Mouse (Mus musculus) right cerebral cortex, adult 2 months (tissue): ENCODE measurements around the gene Cib1.

ENCODE experiments used
- DNase-seq, 2 experiments: peaks; one replicate each; pipeline ENCODE4 v3.0.0; 2021 to 2022; ENCODE audit warnings: low spot score in 2 of 2

Cib1 gene

DNA sequence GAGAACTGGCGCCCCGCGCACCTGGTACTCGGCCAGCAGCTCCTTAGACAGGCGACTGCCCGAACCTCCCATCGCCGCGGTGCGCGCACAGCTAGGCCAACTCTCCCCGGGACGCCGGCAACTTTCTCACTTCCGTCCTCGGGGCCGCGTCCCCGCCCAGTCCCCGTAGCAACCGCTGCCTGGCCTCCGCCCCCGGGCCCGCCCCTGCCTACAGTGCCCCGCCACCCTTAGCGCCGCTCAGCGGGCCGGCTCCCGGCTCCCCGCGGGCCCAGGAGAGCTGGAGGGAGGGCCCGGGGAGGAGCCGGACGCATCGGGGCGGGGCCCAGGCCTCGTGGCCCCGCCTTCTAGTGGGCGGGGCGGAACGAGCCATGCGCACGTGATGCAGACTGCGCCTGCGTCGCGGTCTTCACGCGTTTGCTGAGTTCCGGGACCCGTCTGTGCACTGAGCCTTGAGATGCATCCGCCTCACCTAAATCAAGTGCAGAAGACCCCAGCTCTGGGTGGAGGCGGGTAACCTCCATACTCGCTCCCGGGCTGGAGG lies at the start of gene Cib1, which contains the start of gene Gdpgp1:
Gene Cib1 (minus strand): TSS at position 325 of the 541 bp plus-strand sequence.
Gene Gdpgp1 (plus strand): TSS at position 377 of the 541 bp plus-strand sequence.
- peak; percentile 90 to 94 for DNase-seq

DNA sequence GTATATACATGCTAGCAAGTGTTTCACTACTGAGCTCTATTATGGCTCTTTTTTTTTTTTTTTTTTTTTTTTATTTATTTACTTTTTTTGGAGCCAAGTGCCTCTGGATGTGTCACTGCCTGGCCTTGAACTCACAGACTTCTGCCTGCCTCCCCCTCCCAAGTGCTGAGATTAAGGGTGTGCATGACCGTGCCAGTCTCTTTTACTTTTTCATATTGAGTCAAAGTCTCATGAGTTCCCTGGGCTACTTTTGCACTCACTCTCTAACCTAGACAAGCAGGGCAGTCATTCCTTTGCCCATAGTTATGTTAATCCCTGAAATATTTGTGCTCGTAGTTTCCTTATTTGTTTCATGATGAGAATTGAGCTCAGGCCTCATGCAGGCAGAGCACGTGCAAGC lies 49.0 kb upstream of the Cib1 start:
- no peak for DNase-seq

DNA sequence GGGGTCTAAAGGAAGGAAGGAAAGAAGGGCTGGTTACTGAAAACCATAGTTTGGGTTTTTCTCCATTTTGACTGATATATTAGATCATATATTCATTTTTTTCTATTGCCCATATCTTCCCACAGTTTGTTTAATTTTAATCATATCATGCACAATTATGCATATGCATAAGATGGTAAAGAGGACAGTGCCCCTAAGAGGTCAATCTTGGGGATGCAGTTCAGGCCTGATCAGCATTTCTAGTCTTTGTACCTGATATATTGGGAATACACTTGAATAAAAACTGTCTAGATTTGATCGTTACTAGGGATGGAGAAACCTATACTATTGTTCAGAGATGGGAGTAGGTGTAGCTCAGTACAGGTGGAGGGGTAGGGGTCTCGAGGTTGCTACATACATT lies 48.4 kb upstream of the Cib1 start:
- no peak for DNase-seq

DNA sequence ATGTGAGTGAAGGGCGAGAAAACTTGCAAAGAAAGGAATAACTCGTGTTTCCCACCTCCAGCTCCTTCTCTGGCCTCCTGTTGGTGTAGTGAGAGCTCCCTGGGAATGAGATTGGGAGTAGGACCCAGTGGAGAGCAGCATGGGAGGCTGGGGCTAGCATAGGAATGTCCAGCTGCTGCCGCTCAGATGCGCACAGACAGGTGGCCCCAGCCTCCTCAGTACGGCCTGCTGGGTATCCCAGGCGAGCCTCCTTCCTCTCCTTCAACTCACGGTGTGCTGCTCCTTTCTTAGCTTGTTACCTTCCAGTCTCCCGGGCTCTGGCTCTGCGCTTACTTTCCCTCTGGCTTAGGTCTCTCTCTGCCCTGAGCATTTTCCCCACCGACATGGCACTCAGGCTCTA lies 47.4 kb upstream of the Cib1 start:
- DNase-seq: no peak

DNA sequence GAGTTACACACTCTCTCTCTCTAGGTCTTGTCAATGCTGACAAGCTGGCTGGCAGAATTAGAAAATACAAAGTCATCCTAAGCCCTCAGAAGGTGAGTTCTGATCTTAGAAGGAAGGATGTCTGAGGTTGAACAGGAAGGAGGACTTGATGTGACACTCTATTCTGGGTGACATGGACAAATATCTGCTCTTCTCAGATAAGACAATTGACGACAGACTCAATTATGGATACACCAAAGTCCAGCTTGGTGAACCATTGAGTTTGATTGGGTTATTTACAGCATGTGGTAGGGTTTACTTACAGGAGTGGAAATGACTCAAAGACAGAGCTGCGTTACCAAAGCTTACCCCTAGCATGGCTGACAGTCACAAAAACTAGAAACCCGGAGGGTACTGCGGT lies 43.8 kb upstream of the Cib1 start:
- DNase-seq: no peak

DNA sequence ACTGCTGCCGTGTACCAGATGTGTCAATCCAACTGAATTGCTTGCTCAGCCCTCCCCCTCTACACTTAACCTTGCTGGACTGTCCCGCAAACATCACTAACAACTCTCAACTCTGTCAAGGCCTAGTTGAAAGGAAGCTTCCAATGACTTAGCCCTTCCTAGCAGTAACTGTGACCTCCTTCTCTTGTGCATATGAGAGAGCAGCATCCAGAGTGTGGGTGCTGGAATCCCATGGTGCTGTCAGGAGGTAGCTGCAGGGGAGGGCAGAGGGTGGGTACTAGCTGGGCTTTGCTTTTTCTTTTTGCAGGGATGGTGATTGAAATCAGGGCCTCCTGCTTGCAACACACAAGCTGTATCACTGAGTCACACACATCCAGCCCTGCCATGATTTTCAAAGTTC lies 40.8 kb upstream of the Cib1 start:
- DNase-seq: no peak

DNA sequence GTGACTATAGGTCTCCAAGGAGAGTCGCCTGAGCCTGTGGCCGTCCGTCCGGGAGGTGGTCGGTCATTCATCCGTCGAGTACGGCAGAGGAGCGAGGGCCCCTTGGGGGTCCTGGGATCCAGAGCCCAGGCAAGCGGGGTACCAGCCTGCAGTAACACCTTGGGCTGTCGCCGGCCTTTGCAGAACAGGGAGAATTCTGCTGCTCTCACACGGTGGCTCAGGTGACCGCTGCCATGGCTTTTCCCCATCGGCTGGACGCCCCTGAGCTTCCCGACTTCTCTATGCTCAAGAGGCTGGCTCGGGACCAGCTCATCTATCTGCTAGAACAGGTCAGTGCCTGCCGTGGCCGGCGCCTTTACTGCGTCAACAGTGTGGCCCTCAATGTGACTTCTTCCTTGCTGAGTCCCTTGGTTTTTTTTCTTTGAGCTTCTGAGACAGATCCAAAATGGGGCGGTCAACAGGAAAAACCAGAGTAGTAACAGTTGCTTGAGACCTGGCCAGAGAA lies 37.2 kb upstream of the Cib1 start:
- no peak for DNase-seq

DNA sequence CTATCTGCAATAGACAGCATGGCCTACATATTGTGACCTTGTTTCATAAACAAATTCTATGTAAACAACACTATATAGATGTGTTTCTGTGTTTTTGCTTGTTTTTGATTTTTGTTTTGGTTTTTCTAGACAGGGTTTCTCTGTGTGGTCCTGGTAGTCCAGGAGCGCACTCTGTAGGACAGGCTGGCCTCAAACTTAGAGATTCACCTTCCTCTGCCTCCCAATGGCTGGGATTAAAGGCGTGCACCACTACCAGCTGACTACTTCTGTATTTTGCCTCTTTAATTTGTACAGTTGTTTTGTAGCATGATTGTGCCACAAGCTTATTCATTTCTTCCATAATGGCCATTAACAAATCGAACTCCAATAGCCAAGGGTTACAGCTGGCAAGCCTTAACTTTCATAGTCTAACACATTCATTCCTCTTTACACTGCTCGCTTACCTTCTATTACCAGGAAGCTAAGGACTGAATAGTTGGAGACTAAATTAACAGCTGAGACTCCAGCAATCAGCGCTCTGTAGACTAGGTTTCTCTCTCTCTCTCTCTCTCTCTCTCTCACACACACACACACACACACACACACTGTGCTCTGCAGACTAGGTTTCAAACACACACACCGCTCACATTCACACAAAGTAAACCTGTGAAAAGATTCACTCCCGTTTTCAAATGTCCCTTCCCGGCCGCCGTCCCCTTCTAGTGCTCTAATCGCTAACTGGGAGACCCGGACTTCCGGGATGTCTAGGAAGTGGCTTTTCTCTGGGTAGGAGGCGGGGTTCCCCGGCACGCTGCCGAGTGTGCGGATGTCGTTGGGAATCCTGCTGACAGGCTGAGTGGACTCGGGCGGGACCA lies 36.5 kb upstream of the Cib1 start, which contains the start of gene Vps33b:
Gene Vps33b (plus strand): TSS at position 753 of the 854 bp plus-strand sequence.
- DNase-seq: peak; percentile 98 to 99

DNA sequence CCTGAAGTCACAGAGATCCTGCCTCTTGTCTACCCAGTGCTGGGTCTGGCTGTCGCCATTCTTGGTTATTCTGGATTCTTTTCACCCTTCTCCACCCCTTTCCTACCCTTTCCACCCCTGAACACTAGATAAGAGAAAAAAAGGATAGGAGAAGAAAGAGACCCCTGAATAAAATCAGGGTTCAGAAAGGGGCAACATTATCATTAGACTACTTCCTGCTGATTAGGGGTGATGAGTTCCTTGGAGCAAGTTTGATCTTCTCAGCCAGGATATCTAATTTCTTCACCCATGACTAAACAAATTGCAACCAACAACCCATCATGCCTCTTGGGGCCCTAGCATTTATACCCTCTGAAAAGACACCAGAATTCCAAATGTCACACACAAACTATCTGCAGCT lies 35.2 kb upstream of the Cib1 start:
- no peak for DNase-seq

DNA sequence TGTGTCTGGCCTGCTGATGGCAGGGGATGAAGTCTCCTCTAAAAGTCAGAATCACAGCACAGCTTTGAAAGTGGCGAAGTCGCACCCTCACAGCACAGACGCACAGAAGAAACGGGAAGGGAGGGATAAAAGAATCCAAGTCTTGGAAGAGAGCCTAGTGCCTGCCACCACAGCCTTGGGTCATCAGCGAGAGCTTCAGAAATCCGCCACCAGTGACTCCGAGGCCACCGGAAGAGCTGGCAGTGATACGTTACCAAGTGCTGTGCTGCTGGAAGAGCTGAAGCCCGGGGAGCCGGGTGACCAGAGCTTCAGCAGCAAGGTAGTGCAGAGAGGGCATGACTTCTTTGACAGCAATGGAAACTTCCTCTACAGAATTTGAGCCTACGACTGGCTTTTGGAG lies 32.0 kb upstream of the Cib1 start:
- no peak for DNase-seq

DNA sequence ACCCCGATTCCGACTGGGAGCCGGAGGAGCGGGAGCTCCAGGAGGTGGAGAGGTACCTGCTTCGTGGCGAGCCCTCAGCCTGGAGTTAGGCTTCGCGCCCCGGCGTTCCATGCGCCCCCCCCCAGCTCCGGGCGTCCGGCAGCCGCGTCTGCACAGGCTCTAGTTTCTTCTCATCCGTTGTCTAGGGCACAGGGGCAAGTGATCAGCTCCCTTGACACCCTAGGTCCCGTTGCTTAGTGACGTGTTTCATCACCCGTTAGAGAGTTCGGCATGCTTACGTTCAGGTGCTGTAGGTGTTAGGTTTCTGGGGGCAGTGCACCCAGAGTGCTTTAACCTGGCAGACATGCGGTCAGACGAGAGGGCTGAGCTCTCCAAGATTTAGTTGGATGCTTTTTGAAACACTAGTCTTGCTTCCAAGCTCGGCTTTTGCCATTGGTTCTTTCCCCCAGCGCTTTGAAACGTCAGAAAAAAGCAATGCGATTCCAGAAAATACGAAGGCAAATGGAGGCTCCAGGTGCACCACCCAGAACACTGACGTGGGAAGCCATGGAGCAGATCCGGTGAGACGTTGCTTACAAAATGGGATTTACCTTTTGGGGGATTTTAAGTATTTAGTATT lies 28.9 kb upstream of the Cib1 start:
- DNase-seq: peak; percentile 21 to 28

DNA sequence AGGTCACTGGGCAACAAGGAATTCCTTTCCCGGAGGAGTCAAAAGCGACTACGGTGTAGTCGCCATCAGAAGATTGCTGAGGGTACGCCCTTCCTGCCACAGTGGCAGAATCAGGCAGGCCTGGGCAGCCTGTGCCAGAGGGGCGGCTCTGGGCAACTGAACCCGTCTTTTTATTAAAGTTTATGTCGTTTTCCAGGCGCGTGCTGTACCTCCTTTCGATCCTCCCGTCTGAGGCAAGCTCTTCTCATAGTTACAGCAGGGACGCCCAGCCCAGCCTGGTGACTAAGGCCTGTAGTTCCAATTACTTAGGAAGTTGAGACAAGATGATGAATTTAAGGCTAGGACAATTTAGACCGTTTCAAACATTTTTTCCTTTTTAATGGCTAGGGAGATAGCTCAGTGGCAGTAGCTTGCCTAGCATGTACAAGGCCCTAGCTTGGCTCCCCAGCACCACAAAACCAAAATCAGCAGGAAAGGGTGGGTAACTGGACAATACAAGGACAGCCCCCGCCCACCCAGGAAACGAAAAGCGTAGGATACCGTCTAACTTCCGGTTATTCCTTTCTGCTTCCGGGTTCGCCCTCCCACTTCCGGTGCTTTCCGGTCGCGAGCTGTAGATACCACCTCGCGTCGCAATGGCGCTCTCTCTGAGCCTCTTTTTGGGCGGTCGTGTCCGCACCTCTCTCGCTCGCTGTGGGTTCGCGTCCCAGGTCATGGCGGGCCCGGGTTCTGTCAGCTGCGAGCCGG lies 28.2 kb upstream of the Cib1 start, which contains the start of gene Ngrn:
Gene Ngrn (plus strand): TSS at position 591 of the 747 bp plus-strand sequence.
- DNase-seq: peak; percentile 86 to 91

DNA sequence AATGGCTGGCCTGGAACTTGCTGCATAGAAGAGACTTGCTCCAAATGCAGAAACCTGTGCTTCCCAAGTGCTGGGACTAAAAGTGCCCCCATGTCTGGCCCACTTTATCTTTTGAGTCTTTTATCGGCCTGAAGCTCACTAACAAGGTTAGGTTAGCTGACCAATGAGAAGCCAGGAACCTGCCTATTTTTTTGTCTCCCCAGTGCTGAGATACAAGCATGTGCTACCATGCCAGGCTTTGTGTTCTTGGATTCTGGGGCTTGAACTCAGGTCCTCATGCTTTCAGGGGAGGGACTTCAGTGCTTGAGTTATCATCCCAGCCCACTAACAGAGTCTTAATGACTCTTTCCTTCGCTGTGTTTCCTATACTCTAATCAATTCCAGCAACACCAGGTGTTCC lies 25.1 kb upstream of the Cib1 start:
- DNase-seq: no peak

DNA sequence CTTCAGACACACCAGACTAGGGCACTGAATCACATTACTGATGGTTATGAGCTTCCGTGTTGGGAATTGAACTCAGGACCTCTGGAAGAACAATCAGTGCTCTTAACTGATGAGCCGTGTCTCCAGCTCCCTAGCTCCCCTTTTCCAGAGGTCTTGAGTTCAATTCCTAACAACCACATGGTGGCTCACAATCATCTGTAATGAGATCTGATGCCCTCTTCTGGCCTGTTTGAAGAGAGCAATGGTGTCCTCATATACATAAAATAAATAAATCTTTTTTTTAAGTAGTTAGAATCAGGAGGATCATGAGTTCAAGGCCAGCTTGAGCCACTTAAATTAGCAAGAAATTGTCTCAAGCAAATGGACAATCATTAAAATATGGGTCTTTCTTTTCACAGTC lies 23.4 kb upstream of the Cib1 start:
- DNase-seq: no peak

DNA sequence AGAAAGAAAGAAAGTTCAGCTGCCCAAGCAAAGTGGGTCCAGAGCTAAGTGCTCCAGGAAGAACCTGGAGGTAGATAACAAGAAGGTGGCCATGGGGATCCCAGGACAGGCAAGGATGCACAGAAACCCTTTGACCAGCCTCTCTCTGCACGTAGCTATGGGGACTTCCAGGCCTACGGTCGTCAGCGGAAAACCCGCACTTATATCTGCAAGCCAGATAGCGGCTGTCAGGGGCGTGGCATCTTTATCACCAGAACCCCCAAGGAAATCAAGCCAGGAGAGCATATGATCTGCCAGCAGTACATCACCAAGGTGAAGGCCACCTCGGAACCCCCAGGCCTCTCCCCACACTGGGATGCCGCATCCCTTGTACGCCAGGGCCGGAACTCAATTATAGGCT lies 20.3 kb upstream of the Cib1 start:
- DNase-seq: no peak

DNA sequence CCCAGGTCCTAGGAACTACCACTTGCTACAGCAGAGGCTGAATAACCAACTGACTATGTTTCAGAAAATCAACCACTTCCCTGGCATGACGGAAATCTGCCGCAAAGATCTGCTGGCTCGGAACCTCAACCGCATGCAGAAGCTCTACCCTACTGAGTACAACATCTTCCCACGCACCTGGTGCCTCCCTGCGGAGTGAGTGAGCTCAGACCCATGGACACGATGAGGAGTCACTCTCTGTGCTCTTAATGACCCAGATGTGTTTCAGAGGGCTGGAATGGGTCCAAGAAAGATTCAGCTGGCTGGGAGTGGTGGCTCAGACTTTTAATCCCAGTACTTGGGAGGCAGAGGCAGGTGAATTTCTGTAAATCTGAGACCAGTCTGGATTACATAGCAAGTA lies 19.8 kb upstream of the Cib1 start:
- no peak for DNase-seq

DNA sequence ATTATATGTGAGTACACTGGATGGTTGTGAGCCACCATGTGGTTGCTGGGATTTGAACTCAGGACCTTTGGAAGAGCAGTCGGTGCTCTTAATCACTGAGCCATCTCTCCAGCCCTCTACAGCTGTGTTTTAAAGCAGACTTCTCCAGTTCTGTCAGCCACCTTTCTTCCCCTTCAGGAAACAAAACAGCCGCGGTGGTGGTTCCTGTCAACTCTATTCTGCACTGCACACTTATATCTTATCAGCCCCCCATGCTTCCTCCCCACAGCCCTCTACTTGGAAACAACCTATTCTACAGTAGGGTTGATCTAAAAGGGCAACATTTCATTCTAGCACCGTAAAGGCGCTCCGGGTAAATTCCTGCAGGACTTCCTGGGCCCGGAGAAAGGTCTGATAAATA lies 14.2 kb upstream of the Cib1 start:
- no peak for DNase-seq

DNA sequence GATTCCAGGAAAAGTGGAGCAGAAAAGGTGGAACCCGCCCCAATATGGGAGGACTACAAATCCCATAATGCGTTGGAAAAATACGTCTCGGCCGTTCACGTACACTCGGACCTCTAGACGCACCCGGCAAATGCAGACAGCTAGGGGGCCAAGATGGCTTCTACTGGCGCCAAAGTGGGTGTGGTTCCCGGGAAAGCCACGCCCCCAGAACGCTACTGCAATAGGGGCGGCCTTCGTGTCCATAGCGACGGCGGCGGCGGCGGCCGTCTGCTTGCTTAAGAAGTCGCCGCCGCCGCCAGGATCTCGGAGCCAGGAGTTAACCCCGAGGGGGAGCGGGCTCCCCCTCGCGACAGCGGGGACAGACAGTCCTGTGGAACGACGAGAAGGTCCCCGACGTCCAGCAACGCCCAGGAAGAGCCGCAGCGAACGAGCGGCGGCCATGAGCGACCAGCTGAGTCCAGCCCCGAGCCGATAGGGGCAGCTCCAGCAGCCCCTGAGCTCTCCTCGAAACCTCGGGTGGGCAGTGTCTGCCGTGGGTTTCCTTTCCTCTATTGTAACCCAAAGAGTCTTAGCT lies 13.6 kb upstream of the Cib1 start, which contains the start of gene Ttll13:
Gene Ttll13 (plus strand): TSS at position 229 of the 574 bp plus-strand sequence.
- DNase-seq: peak; percentile 93 to 97

DNA sequence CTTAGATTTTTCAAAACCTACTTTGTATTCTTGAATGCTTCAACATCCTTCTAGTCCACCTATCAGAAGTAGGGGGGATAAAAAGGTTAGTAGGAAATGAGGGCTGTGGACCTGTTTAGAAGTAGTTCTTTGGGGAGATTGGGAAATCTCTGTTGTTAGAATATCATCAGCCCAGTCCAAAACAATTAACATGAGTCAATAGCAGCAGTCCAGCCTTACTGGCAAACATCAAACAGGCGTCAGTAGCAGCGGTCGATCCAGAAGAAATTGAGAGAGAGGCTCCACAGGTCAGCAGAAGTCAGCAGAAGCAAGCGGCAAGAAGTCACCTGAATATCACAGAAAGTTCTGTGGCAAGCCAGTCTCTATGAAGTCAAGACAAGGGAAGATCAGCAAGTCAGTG lies 12.2 kb upstream of the Cib1 start:
- DNase-seq: no peak

DNA sequence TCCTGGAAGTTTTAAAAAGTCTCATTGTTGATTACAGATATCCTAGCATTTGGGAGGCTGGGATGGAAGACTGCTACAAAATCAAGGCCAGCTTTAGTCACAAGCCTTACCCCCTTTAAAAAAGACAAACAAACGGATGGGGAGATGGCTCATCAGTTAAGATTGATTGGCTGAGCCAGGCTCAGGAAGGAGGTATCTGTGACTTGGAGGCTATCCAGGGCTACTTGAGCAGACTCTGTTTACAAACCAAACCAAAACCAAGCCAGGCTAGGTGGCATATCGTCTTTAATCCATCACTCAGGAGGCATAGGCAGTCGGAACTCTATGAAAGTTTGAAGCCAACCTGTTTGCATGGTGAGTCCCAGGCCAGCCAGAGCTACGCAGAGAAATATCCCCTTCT lies 9.0 kb upstream of the Cib1 start:
- DNase-seq: no peak

DNA sequence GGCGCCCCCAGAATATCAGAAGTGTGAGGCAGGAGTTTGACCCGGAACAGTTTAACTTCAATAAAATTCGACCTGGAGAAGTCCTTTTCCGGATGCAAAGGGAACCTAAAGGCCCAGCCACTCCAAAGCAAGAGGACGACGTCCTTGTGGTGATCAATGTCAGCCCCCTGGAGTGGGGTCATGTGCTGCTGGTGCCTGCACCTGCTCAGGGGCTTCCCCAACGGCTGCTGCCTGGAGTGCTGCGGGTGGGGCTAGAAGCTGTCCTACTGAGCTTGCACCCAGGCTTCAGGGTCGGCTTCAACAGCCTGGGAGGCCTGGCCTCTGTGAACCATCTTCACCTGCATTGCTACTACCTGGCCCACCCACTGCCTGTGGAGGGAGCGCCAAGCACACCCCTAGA lies 5.9 kb upstream of the Cib1 start:
- no peak for DNase-seq
